Mouse (Mus musculus) intestine, embryonic 16.5 days (tissue): ENCODE measurements around the gene Gigyf2. TPM values are rescaled to one million over a fixed set of nuclear protein-coding genes. Genes with fewer than 3 reads are reported as not detected.

Experiments
- ATAC-seq: fragments of 200-750 bp; cut with Nextera tagmentation; 2 replicates; pipeline ENCODE4 v1.8.0; 2017; ENCODE audit warnings: moderate TSS enrichment, moderate library complexity
- H3K27ac ChIP-seq: fragments of 300-500 bp; sonication (generic); 2 replicates; pipeline ENCODE4 v1.5.1; 2014; ENCODE audit warnings: mild to moderate bottlenecking, low read length
- H3K27me3 ChIP-seq: fragments of 300-500 bp; sonication (generic); replicated peaks from 2 replicates; pipeline ENCODE4 v1.6.1; 2014; ENCODE audit warnings: low read length, control low read depth, mixed read lengths; ENCODE audit not compliant: control insufficient read depth, insufficient read depth
- H3K36me3 ChIP-seq: fragments of 300-500 bp; sonication (generic); 2 replicates; pipeline ENCODE4 v1.6.1; 2014; ENCODE audit warnings: low read length, control low read depth; ENCODE audit not compliant: control insufficient read depth, insufficient read depth
- H3K4me1 ChIP-seq: fragments of 300-500 bp; sonication (generic); 2 replicates; pipeline ENCODE4 v1.6.1; 2014; ENCODE audit warnings: low read length, control low read depth, mixed read lengths; ENCODE audit not compliant: control insufficient read depth, insufficient read depth
- H3K4me2 ChIP-seq: fragments of 300-500 bp; sonication (generic); 2 replicates; pipeline ENCODE4 v1.6.1; 2014; ENCODE audit warnings: low read depth, low read length, control low read depth
- H3K4me3 ChIP-seq: fragments of 300-500 bp; sonication (generic); 2 replicates; pipeline ENCODE4 v1.5.1; 2014; ENCODE audit warnings: mild to moderate bottlenecking, low read length
- H3K9ac ChIP-seq: fragments of 300-500 bp; sonication (generic); 2 replicates; pipeline ENCODE4 v1.6.1; 2014; ENCODE audit warnings: low read depth, low read length
- H3K9me3 ChIP-seq: fragments of 300-500 bp; sonication (generic); 2 replicates; pipeline ENCODE4 v1.6.1; 2016; ENCODE audit warnings: low read length, control low read depth; ENCODE audit not compliant: control insufficient read depth
- WGBS: fragments of 180-500 bp; shearing (Covaris S2); extraction: QIAGEN DNeasy Blood & Tissue Kit; methylation state at CpG from one replicate; pipeline ENCODE4 v1.1.7; 2014; 5-methylcytosine and 5-hydroxymethylcytosine counted together
- polyA plus RNA-seq: library from polyadenylated mRNA; unstranded; fragments of >200 nt; fragmentation: Nextera tagmentation; extraction: Ambion mirVana; gene quantifications from 2 replicates; pipeline ENCODE4 v1.2.1, GENCODE M21; 2015

The Gigyf2 gene
- polyA plus RNA-seq: 38.4 and 39.1 TPM in 2 replicates

GRCm38 (mm10) chr1:87326742-87327163, at the start of gene Gigyf2:
Gene Gigyf2 (plus strand): TSS chr1:87326998.
- H3K9me3 ChIP-seq: no peaks in the 10 kb centered on the region
- H3K27ac ChIP-seq: peak within 1 kb of the TSS; percentile 91
- peaks cover 3% of the 10 kb centered on the region; the same call in 1 of the 2 replicates for H3K36me3 ChIP-seq
- under 1% methylated on average over 35 of the region's 36 CpGs for WGBS
- no peaks in the 10 kb centered on the region for H3K27me3 ChIP-seq
- peaks cover 5% of the 10 kb centered on the region; the same call in 1 of the 2 replicates for H3K4me1 ChIP-seq
- H3K4me2 ChIP-seq: peak within 1 kb of the TSS; percentile 66
- peak within 1 kb of the TSS; percentile 99 for H3K9ac ChIP-seq
- ATAC-seq: peak; percentile 97
- H3K4me3 ChIP-seq: peak within 1 kb of the TSS; percentile 99

- H3K27ac ChIP-seq: no peak overlapping the region
- no peak overlapping the region for H3K4me3 ChIP-seq
- H3K4me1 ChIP-seq: no peaks in the 10 kb centered on the region
- no peaks in the 10 kb centered on the region for H3K9me3 ChIP-seq
- H3K9ac ChIP-seq: no peak overlapping the region
- no peak overlapping the region for H3K4me2 ChIP-seq
- ATAC-seq: no peak
- no peaks in the 10 kb centered on the region for H3K36me3 ChIP-seq
- WGBS: 74% methylated on average over 5 of the region's 5 CpGs
- H3K27me3 ChIP-seq: no peaks in the 10 kb centered on the region
Measured at GRCm38 (mm10) chr1:87280281-87280680, 46.5 kb upstream of the Gigyf2 start.

- peak overlapping the region; percentile 28 for H3K4me2 ChIP-seq
- no peak overlapping the region for H3K4me3 ChIP-seq
- no peak overlapping the region for H3K9ac ChIP-seq
Measured at GRCm38 (mm10) chr1:87281599-87282412, 45.0 kb upstream of the Gigyf2 start.

GRCm38 (mm10) chr1:87282413-87282788, 44.4 kb upstream of the Gigyf2 start:
- Histone ChIP-seq H3K36me3 (no peaks in the 10 kb centered on the region), H3K4me2 (no peak overlapping the region), H3K4me3 (no peak overlapping the region), H3K27ac (no peak overlapping the region), H3K9ac (no peak overlapping the region), H3K27me3 (no peaks in the 10 kb centered on the region), H3K9me3 (no peaks in the 10 kb centered on the region), H3K4me1 (no peaks in the 10 kb centered on the region)
- WGBS: 74% methylated on average over 6 of the region's 6 CpGs
- ATAC-seq: no peak

More at GRCm38 (mm10) chr1:87281599-87282412, 45.0 kb upstream of the Gigyf2 start:
- no peaks in the 10 kb centered on the region for H3K27me3 ChIP-seq
- no peaks in the 10 kb centered on the region for H3K36me3 ChIP-seq
- H3K27ac ChIP-seq: no peak overlapping the region
- H3K9me3 ChIP-seq: no peaks in the 10 kb centered on the region
- no peaks in the 10 kb centered on the region for H3K4me1 ChIP-seq
- ATAC-seq: no peak
- 33% methylated on average over 20 of the region's 20 CpGs for WGBS

GRCm38 (mm10) chr1:87283410-87283960, 43.3 kb upstream of the Gigyf2 start:
- ATAC-seq: no peak

GRCm38 (mm10) chr1:87287105-87287504, 39.7 kb upstream of the Gigyf2 start:
- no peaks in the 10 kb centered on the region for H3K9me3 ChIP-seq
- no peaks in the 10 kb centered on the region for H3K27me3 ChIP-seq
- no peak overlapping the region for H3K4me3 ChIP-seq
- no peak overlapping the region for H3K4me2 ChIP-seq
- H3K9ac ChIP-seq: no peak overlapping the region
- H3K36me3 ChIP-seq: no peaks in the 10 kb centered on the region
- no peak overlapping the region for H3K27ac ChIP-seq
- 71% methylated on average over 2 of the region's 2 CpGs for WGBS
- H3K4me1 ChIP-seq: no peaks in the 10 kb centered on the region
- ATAC-seq: no peak

More at GRCm38 (mm10) chr1:87283410-87283960, 43.3 kb upstream of the Gigyf2 start:
- Histone ChIP-seq H3K9me3 (no peaks in the 10 kb centered on the region), H3K4me1 (no peaks in the 10 kb centered on the region), H3K9ac (no peak overlapping the region), H3K27me3 (no peaks in the 10 kb centered on the region), H3K4me3 (no peak overlapping the region), H3K27ac (no peak overlapping the region), H3K36me3 (no peaks in the 10 kb centered on the region), H3K4me2 (no peak overlapping the region)
- WGBS: 80% methylated on average over 10 of the region's 10 CpGs

GRCm38 (mm10) chr1:87291416-87291815, 35.4 kb upstream of the Gigyf2 start:
- Histone ChIP-seq H3K4me3 (no peak overlapping the region), H3K4me1 (0 out of 2 replicates have a peak, but pooled peaks cover 7% of the 10 kb centered on the region), H3K27ac (no peak overlapping the region), H3K36me3 (no peaks in the 10 kb centered on the region), H3K9ac (no peak overlapping the region), H3K27me3 (no peaks in the 10 kb centered on the region), H3K4me2 (no peak overlapping the region), H3K9me3 (no peaks in the 10 kb centered on the region)
- WGBS: 71% methylated on average over 8 of the region's 8 CpGs
- no peak for ATAC-seq

GRCm38 (mm10) chr1:87292420-87293190, 34.2 kb upstream of the Gigyf2 start:
- Histone ChIP-seq H3K27me3 (no peaks in the 10 kb centered on the region), H3K27ac (no peak overlapping the region), H3K9ac (no peak overlapping the region), H3K9me3 (no peaks in the 10 kb centered on the region), H3K4me3 (no peak overlapping the region), H3K4me1 (0 out of 2 replicates have a peak, but pooled peaks cover 7% of the 10 kb centered on the region), H3K4me2 (no peak overlapping the region), H3K36me3 (no peaks in the 10 kb centered on the region)
- ATAC-seq: peak; percentile 35; the same call in 1 of the 2 replicates
- 66% methylated on average over 15 of the region's 15 CpGs for WGBS
